Mouse (Mus musculus): ENCODE measurements around the gene Cd2ap.

- TF ChIP-seq CTCF (IDR thresholded peaks at IDR 0.05; ENCODE audit: low read depth, low read length) (no peak), TAL1 (conservative IDR thresholded peaks at IDR 0.05; ENCODE audit: low read depth, low read length) (no peak), GATA1 (IDR thresholded peaks at IDR 0.05; ENCODE audit: borderline replicate concordance, low read length) (no peak), POLR2AphosphoS5 (IDR thresholded peaks at IDR 0.05; ENCODE audit: insufficient replicate concordance, low read depth, low read length) (no peak), GATA2 (IDR thresholded peaks at IDR 0.05; ENCODE audit: borderline replicate concordance, low read depth, low read length) (no peak)
Measured at GRCm38 (mm10) chr17:42875015-42875414, 1.4 kb downstream of the Cd2ap start.
